Mouse (Mus musculus) liver, adult 2 months (tissue): ENCODE data around the gene Zgpat. TPM values are rescaled to one million over a fixed set of nuclear protein-coding genes. Genes with fewer than 3 reads are reported as not detected.
A peak's percentile ranks its signal among the peaks of the same experiment; 100 is the strongest.

Experiments
- DNase-seq: peaks from one replicate; pipeline ENCODE4 v3.0.0-alpha.2; 2011; ENCODE audit warnings: low read depth, low spot score; ENCODE audit errors: extremely low read depth
- H3K27ac ChIP-seq: fragments of 200-500 bp; replicated peaks from 2 replicates; pipeline ENCODE4 v1.5.1; 2012; ENCODE audit warnings: low read depth, mild to moderate bottlenecking, control low read depth, inconsistent platforms, low read length; ENCODE audit not compliant: insufficient read depth
- H3K27me3 ChIP-seq: fragments of 200-500 bp; 2 replicates; pipeline ENCODE4 v1.6.1; 2012; ENCODE audit warnings: mild to moderate bottlenecking, moderate library complexity, low read length, inconsistent platforms; ENCODE audit not compliant: control insufficient read depth, insufficient read depth
- H3K36me3 ChIP-seq: fragments of 200-500 bp; 2 replicates; pipeline ENCODE4 v1.6.1; 2012; ENCODE audit warnings: low read length, inconsistent platforms; ENCODE audit not compliant: control insufficient read depth, insufficient read depth
- H3K4me1 ChIP-seq: fragments of 200-500 bp; 2 replicates; pipeline ENCODE4 v1.6.1; 2011; ENCODE audit warnings: low read length; ENCODE audit not compliant: control insufficient read depth, insufficient read depth
- H3K4me3 ChIP-seq: fragments of 200-500 bp; 2 replicates; pipeline ENCODE4 v1.5.1; 2011; ENCODE audit warnings: low read depth, mild to moderate bottlenecking, control low read depth, low read length, moderate library complexity; ENCODE audit not compliant: insufficient read depth
- H3K79me2 ChIP-seq: fragments of 200-500 bp; 2 replicates; pipeline ENCODE4 v1.6.1; 2012; ENCODE audit warnings: inconsistent platforms, mild to moderate bottlenecking, low read length, moderate library complexity; ENCODE audit not compliant: control insufficient read depth, insufficient read depth
- H3K9ac ChIP-seq: fragments of 200-500 bp; 2 replicates; pipeline ENCODE4 v1.6.1; 2012; ENCODE audit warnings: low read depth, mild to moderate bottlenecking, control low read depth, inconsistent platforms, low read length
- CTCF ChIP-seq: fragments of 200-500 bp; IDR thresholded peaks from 2 replicates; pipeline ENCODE4 v1.5.1; 2011; ENCODE audit warnings: low read depth, low read length, control low read depth
- POLR2A ChIP-seq: fragments of 200-500 bp; IDR thresholded peaks from 2 replicates; pipeline ENCODE4 v1.6.1; 2011; ENCODE audit warnings: low read length, control low read depth; ENCODE audit not compliant: insufficient read depth; ENCODE audit errors: extremely low read depth
- WGBS: fragments of 180-500 bp; shearing (Covaris S2); methylation state at CpG from one replicate; pipeline ENCODE4 v1.1.7; 2018; 5-methylcytosine and 5-hydroxymethylcytosine counted together
- polyA plus RNA-seq: library from polyadenylated mRNA; depleted of rRNA; stranded (reverse); fragments of >200 nt; gene quantifications from 2 replicates; pipeline ENCODE4 v1.2.3, GENCODE M21; 2012
- total RNA-seq: library from RNA; depleted of rRNA; stranded (reverse); fragments of >200 nt; gene quantifications from 2 replicates; pipeline ENCODE4 v1.2.3, GENCODE M21; 2014

The Zgpat gene
- total and polyA plus RNA-seq, 2 experiments: 18.9 to 22.5 TPM

DNA sequence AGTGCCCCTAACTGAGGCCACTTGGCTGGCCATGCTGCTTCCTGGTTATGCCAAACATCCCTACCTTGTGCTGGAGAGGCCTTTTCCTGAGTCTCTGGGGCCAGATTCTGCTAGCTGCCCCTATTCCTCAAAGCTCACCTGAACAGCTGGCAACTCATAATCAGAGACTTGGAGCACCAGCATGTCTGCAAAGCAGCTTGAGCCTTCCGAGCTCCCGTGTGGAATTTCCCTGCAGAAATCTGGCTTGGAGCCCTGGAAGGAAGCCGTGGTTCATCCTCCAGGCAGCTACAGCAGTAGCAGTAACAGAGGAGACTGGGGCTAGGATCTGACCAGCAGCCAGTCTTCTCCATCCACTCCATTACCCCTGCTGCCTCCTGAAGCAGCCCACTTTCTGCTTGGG is 21.2 kb downstream of the Zgpat start:
- H3K27ac ChIP-seq: no peak overlapping the region
- H3K9ac ChIP-seq: no peak overlapping the region
- H3K4me3 ChIP-seq: no peak overlapping the region
- no peak for DNase-seq
- 75% methylated on average over 3 of the region's 3 CpGs for WGBS
- H3K27me3 ChIP-seq: no peaks in the 10 kb centered on the region
- H3K79me2 ChIP-seq: no peaks in the 10 kb centered on the region
- H3K36me3 ChIP-seq: peaks cover 2% of the 10 kb centered on the region; the same call in 1 of the 2 replicates
- TF ChIP-seq POLR2A: no peak
- no peak for TF ChIP-seq CTCF
- H3K4me1 ChIP-seq: no peaks in the 10 kb centered on the region

DNA sequence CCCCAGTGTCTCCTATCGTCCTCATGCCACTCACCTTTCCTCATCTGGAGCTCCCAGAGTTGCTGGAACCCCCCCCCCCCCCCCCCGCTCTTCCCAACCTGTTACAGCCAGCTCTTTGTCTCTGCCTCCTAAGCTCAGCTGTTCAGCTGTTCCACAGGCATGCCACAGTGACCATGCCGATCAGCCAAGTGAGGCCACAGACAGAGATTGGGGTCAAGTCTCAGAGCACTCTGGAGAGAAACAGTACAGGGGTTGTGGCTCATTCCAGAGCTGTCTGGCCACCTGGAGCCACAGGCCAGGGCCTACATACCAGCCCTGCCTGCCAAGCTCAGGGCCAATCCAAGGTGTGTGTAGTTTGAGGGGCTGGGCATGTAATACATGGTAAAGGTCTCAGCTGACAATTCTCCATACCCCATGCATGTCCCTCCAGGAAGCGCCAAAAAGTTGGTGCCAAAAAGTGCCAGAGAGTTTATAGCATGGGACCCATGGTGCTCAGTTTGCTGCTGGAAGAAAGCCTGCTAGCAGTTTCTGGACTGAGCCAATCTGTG is 22.0 kb downstream of the Zgpat start:
- no peak overlapping the region for H3K9ac ChIP-seq
- no peaks in the 10 kb centered on the region for H3K79me2 ChIP-seq
- DNase-seq: no peak
- H3K36me3 ChIP-seq: no peaks in the 10 kb centered on the region; the same call in 1 of the 2 replicates
- H3K27me3 ChIP-seq: no peaks in the 10 kb centered on the region
- no peak for TF ChIP-seq CTCF
- TF ChIP-seq POLR2A: no peak
- no peak overlapping the region for H3K27ac ChIP-seq
- H3K4me3 ChIP-seq: no peak overlapping the region
- H3K4me1 ChIP-seq: no peaks in the 10 kb centered on the region
- WGBS: 84% methylated on average over 4 of the region's 4 CpGs

DNA sequence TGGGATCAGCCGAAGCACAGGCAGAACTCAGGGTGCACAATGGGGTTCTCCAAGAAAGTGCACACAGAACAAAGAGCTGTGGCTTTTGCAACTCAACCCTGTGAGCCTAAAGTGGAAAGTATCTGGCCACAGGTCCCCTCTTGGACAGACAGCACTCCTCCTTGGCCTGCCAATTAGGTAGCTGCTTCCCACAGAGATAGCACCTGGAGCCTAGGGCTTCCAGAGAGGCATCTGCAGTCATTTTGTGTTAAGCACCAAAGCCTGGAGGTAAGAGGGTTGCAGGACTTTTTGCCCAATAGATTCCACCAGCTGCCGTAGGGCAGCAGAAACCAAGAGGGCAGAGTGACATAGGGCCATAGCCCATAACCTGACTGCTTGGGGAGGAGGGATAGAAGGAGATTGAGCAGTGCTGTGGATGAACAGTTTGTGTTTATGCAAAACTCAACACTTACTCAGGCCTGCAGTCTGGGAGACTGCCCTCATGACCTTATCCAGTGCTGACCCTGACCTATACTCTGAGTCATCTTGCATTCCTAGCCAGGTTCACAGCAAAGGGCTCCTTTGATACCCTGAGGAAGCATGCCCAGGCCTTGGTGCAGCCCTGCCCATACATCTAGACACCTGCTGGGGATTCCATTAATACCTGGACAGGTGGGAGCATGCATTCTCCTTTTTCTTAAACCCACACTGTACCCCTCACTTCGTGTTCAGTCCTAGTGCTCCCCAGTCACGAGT is 25.6 kb downstream of the Zgpat start:
- Histone ChIP-seq H3K4me1 (no peaks in the 10 kb centered on the region), H3K9ac (no peak overlapping the region), H3K27me3 (no peaks in the 10 kb centered on the region), H3K4me3 (no peak overlapping the region), H3K36me3 (no peaks in the 10 kb centered on the region), H3K27ac (no peak overlapping the region), H3K79me2 (no peaks in the 10 kb centered on the region)
- DNase-seq: no peak
- WGBS: 76% methylated on average over 4 of the region's 4 CpGs
- TF ChIP-seq CTCF: no peak
- TF ChIP-seq POLR2A: no peak

DNA sequence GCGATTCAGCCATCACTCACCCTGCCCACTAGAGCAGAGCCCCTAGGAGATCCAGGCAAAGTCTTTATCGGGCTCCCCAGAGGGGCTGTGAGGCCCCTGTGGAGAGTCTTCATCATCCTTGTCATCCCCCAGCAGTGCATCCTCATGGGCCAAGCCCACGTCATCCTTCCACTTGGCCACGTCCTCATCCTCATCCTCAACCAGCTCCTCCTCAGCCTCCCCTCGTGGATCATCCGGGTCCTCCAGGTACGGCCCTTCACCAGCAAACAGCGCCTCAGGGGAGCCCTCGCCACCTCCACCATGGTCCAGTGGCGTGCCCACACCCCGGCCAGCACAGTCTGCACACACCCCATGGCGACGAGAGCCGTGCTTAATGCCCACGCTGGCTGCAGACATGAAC is 26.3 kb downstream of the Zgpat start:
- Histone ChIP-seq H3K4me3 (no peak overlapping the region), H3K9ac (no peak overlapping the region), H3K4me1 (no peaks in the 10 kb centered on the region), H3K36me3 (no peaks in the 10 kb centered on the region), H3K27ac (no peak overlapping the region), H3K79me2 (no peaks in the 10 kb centered on the region), H3K27me3 (no peaks in the 10 kb centered on the region)
- DNase-seq: no peak
- WGBS: 93% methylated on average over 15 of the region's 15 CpGs
- TF ChIP-seq CTCF (no peak), POLR2A (no peak)

DNA sequence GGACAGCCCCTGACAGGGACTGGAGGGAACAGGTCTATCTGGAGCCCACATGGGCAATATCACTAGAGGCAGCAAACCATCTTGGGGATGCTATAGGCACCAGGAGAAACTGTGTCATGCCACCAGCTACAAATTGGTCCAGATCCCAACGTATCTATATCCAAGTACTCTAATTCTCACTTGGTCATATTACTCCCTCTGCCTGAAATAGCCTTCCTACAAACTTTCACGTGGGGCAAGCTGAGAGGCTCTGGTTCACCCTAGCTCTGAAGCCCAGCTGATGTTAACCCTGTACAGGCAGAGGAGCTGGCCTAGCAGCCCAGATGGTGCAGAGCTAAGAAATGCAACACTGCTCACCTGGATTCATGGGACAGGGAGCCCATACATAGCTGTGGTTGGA is 26.8 kb downstream of the Zgpat start:
- Histone ChIP-seq H3K4me3 (no peak overlapping the region), H3K27me3 (no peaks in the 10 kb centered on the region), H3K79me2 (no peaks in the 10 kb centered on the region), H3K4me1 (no peaks in the 10 kb centered on the region), H3K9ac (no peak overlapping the region), H3K36me3 (no peaks in the 10 kb centered on the region), H3K27ac (no peak overlapping the region)
- TF ChIP-seq CTCF (no peak), POLR2A (no peak)
- DNase-seq: no peak
- whole genome bisulfite sequencing: 65% methylated on average over 2 of the region's 2 CpGs

DNA sequence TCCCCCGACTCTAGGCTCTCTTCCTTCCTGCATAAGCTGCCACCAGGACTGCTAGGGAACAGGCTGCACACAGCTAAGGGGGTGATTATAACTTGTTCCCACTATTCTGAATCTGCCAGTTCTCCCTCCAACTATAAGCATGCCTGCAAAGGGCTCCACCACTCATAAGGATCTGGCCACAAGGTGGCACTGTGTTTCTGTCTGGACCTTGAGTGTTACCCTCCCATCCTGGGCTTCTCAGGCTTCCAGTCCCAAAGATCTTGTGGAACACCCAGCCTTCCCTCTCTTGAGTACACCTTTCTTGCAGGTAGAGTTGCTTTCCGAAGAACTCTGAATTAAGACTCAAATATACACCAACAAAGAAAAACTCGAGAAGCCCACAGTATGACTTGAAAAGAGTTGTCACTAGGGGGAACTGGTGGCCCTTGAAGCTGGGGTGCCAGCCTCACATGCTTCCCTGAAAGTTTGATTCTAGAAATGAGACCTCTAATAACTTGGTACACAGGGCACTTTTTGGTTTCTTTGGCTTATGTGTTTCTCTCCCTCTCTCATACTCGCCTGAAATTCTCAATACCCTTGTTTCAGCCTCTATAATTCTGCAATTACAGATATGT is 28.0 kb downstream of the Zgpat start:
- TF ChIP-seq POLR2A (no peak), CTCF (peak; percentile 77)
- Histone ChIP-seq H3K79me2 (no peaks in the 10 kb centered on the region), H3K4me3 (no peak overlapping the region), H3K27ac (no peak overlapping the region), H3K9ac (no peak overlapping the region), H3K27me3 (no peaks in the 10 kb centered on the region), H3K4me1 (no peaks in the 10 kb centered on the region), H3K36me3 (no peaks in the 10 kb centered on the region)
- peak; percentile 67 for DNase-seq
- 36% methylated on average over 4 of the region's 4 CpGs for WGBS
